Mouse (Mus musculus) WW6 (cell line): Measurements from ENCODE around the gene Prkd1.

Experiments used
- DNase-seq: peaks from one replicate; pipeline ENCODE4 v3.0.0-alpha.2; 2013; ENCODE audit warnings: low read depth, low spot score

Prkd1 gene

GRCm38 (mm10) chr12:50558231-50558630 is 90.7 kb downstream of the Prkd1 start:
- DNase-seq, result no peak

- DNase-seq, result no peak
These were observed 94.7 kb downstream of the Prkd1 start for GRCm38 (mm10) chr12:50554214-50554613.

- DNase-seq, result no peak
These were observed 98.9 kb downstream of the Prkd1 start for GRCm38 (mm10) chr12:50549860-50550555.

- DNase-seq, result no peak
These were observed 102.5 kb downstream of the Prkd1 start for GRCm38 (mm10) chr12:50546394-50546793.

- no peak for DNase-seq
These were observed 103.3 kb downstream of the Prkd1 start for GRCm38 (mm10) chr12:50545610-50545919.

- no peak for DNase-seq
These were observed 103.9 kb downstream of the Prkd1 start for GRCm38 (mm10) chr12:50544855-50545609.

GRCm38 (mm10) chr12:50540793-50541192 is 108.1 kb downstream of the Prkd1 start:
- no peak for DNase-seq

- DNase-seq, result no peak
These were observed 110.5 kb downstream of the Prkd1 start for GRCm38 (mm10) chr12:50538296-50538965.

GRCm38 (mm10) chr12:50537761-50538160 is 111.1 kb downstream of the Prkd1 start:
- DNase-seq, result no peak

GRCm38 (mm10) chr12:50537006-50537405 is 111.9 kb downstream of the Prkd1 start:
- DNase-seq, result no peak

GRCm38 (mm10) chr12:50528633-50529032 is 120.3 kb downstream of the Prkd1 start:
- DNase-seq, result no peak

GRCm38 (mm10) chr12:50524061-50524460 is 124.8 kb downstream of the Prkd1 start:
- DNase-seq, result no peak

- DNase-seq, result no peak
These were observed 134.4 kb downstream of the Prkd1 start for GRCm38 (mm10) chr12:50514526-50514925.

GRCm38 (mm10) chr12:50511486-50512225 is 137.2 kb downstream of the Prkd1 start:
- no peak for DNase-seq

- DNase-seq, result no peak
These were observed 140.1 kb downstream of the Prkd1 start for GRCm38 (mm10) chr12:50508762-50509161.

GRCm38 (mm10) chr12:50499796-50500504 is 148.9 kb downstream of the Prkd1 start:
- DNase-seq, result no peak

GRCm38 (mm10) chr12:50496006-50496405 is 152.9 kb downstream of the Prkd1 start:
- DNase-seq, result no peak

GRCm38 (mm10) chr12:50479784-50480183 is 169.1 kb downstream of the Prkd1 start:
- no peak for DNase-seq

GRCm38 (mm10) chr12:50457151-50457550 is 191.7 kb downstream of the Prkd1 start:
- no peak for DNase-seq

- DNase-seq, result no peak
These were observed 197.1 kb downstream of the Prkd1 start for GRCm38 (mm10) chr12:50451761-50452160.

GRCm38 (mm10) chr12:50436660-50437059 is 212.2 kb downstream of the Prkd1 start:
- no peak for DNase-seq
